Mouse (Mus musculus) ES-Bruce4 (cell line): ENCODE measurements around the gene Lancl3.

ENCODE experiments used
- CTCF ChIP-seq: IDR thresholded peaks from one replicate; pipeline ENCODE4 v1.8.1; 2011; ENCODE audit warnings: low read depth, low read length
- EP300 ChIP-seq: IDR thresholded peaks from 2 replicates; pipeline ENCODE4 v1.6.1; 2011; ENCODE audit warnings: low read depth, low read length; ENCODE audit not compliant: insufficient read depth
- POLR2A ChIP-seq: IDR thresholded peaks from one replicate; pipeline ENCODE4 v1.8.1; 2011; ENCODE audit warnings: low read length; ENCODE audit not compliant: insufficient read depth

GRCm38 (mm10) chrX:9221736-9222135 is 22.0 kb downstream of the Lancl3 start:
- TF ChIP-seq POLR2A (no peak), CTCF (no peak), EP300 (no peak)
